Mouse (Mus musculus) layer of hippocampus, adult 9-11 months (tissue): Measurements from ENCODE around the gene Sept9.
"Not testable (repeated sequence)": the region's sequence is repeated elsewhere in the genome, so short reads cannot be mapped to it uniquely, and the experiment has no call there.

ENCODE experiments used
- DNase-seq: peaks from one replicate; pipeline ENCODE4 v3.0.0; 2022

Sept9 gene

GRCm38 (mm10) chr11:117331361-117332241 lies 132.1 kb downstream of the Sept9 start:
- no peak for DNase-seq

- peak; percentile 73 for DNase-seq
Measured at GRCm38 (mm10) chr11:117332242-117333149, 133.0 kb downstream of the Sept9 start.

- no peak for DNase-seq
Measured at GRCm38 (mm10) chr11:117333150-117333715, 133.8 kb downstream of the Sept9 start.

GRCm38 (mm10) chr11:117334101-117334500 lies 134.6 kb downstream of the Sept9 start:
- DNase-seq: no peak

- DNase-seq: no peak
Measured at GRCm38 (mm10) chr11:117335146-117335545, 135.7 kb downstream of the Sept9 start.

- DNase-seq: no peak
Measured at GRCm38 (mm10) chr11:117336081-117336788, 136.8 kb downstream of the Sept9 start.

GRCm38 (mm10) chr11:117337749-117338148 lies 138.3 kb downstream of the Sept9 start:
- DNase-seq: no peak

- DNase-seq: no peak
Measured at GRCm38 (mm10) chr11:117338503-117338902, 139.0 kb downstream of the Sept9 start.

- no peak for DNase-seq
Measured at GRCm38 (mm10) chr11:117339050-117339449, 139.6 kb downstream of the Sept9 start.

GRCm38 (mm10) chr11:117341218-117341617 lies 141.8 kb downstream of the Sept9 start:
- no peak for DNase-seq

- DNase-seq: no peak
Measured at GRCm38 (mm10) chr11:117342076-117342475, 142.6 kb downstream of the Sept9 start.

- not testable (repeated sequence) for DNase-seq
Measured at GRCm38 (mm10) chr11:117342490-117342889, 143.0 kb downstream of the Sept9 start.

- DNase-seq: no peak
Measured at GRCm38 (mm10) chr11:117343800-117344199, 144.3 kb downstream of the Sept9 start.

GRCm38 (mm10) chr11:117344339-117345021 lies 145.0 kb downstream of the Sept9 start:
- DNase-seq: no peak

GRCm38 (mm10) chr11:117345022-117345765 lies 145.7 kb downstream of the Sept9 start:
- DNase-seq: no peak

GRCm38 (mm10) chr11:117347256-117347655 lies 147.8 kb downstream of the Sept9 start:
- no peak for DNase-seq

GRCm38 (mm10) chr11:117348429-117349103 lies 149.1 kb downstream of the Sept9 start:
- DNase-seq: no peak

GRCm38 (mm10) chr11:117349429-117350363 lies 150.2 kb downstream of the Sept9 start:
- DNase-seq: no peak

GRCm38 (mm10) chr11:117350462-117351222 lies 151.2 kb downstream of the Sept9 start:
- DNase-seq: no peak
